Mouse (Mus musculus): Measurements from ENCODE around the gene Twist2. TPM values are rescaled to one million over a fixed set of nuclear protein-coding genes. Genes with fewer than 3 reads are reported as not detected.

Twist2 gene
- polyA plus RNA-seq, 1 experiment = 3.3 TPM

DNA sequence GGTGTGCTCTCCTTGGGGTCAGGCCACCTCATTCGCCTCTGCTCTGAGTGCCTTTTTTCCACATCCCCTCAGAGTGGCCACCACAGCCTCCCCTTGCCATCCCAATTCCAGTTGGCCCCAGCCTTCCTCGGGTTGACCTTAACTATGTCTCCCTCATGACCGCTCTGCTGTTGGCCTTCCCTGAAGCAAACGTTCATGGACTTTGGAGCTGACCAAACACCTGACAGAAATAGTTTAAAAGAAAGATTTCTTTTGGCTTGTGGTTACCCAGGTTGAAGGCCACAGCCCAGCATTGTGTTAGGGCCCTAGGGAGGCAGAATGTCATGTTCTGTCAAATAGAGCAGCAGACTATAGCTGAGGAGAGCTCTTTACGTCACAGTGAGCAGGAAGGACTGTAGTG lies 93.0 kb downstream of the Twist2 start:
- TF ChIP-seq CTCF (IDR thresholded peaks at IDR 0.05; ENCODE audit: extremely low read depth, insufficient read length, insufficient replicate concordance, low read depth, low read length) = no peak
- TF ChIP-seq POLR2A (IDR thresholded peaks at IDR 0.05; ENCODE audit: low read depth, low read length) = no peak

DNA sequence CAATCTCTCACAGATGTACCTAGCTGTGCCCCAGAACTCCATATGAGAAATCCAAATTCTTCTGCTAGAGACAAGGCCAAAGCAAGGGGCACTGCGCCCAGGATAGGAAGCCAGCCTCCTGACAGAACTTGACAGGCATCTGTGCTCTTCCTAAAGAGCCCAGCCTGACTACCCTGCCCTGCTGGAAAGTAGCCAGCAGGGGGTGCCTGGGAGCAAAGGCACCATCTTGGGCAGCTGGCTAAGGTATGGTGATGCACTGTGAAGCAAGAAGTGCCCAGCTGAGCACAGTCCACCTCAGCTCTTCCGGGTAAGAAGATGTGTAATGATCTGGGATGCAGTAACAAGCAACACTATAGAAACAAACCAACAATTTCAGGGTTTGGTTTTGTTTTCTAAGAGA lies 95.8 kb downstream of the Twist2 start:
- 84% methylated on average over 2 of the region's 2 CpGs for WGBS
- Histone ChIP-seq H3K4me1 (ENCODE audit: control insufficient read depth, insufficient read depth, insufficient read length, low read length) (peaks cover 10% of the 10 kb centered on the region; the same call in 1 of the 2 replicates), H3K4me3 (ENCODE audit: low read depth, low read length) (no peak overlapping the region), H3K27ac (ENCODE audit: insufficient read depth, low read depth, low read length) (no peak overlapping the region), H3K36me3 (ENCODE audit: control insufficient read depth, insufficient read depth, low read length) (no peaks in the 10 kb centered on the region), H3K27me3 (ENCODE audit: control insufficient read depth, insufficient read depth, low read length) (no peaks in the 10 kb centered on the region)
- TF ChIP-seq POLR2A (IDR thresholded peaks at IDR 0.05; ENCODE audit: low read depth, low read length) (no peak), CTCF (IDR thresholded peaks at IDR 0.05; ENCODE audit: extremely low read depth, insufficient read length, insufficient replicate concordance, low read depth, low read length) (no peak)

More for the DNA sequence above, 93.0 kb downstream of the Twist2 start:
- Histone ChIP-seq H3K27ac (ENCODE audit: insufficient read depth, low read depth, low read length) (no peak overlapping the region), H3K4me1 (ENCODE audit: control insufficient read depth, insufficient read depth, insufficient read length, low read length) (peaks cover 10% of the 10 kb centered on the region; the same call in 1 of the 2 replicates), H3K36me3 (ENCODE audit: control insufficient read depth, insufficient read depth, low read length) (no peaks in the 10 kb centered on the region), H3K4me3 (ENCODE audit: low read depth, low read length) (no peak overlapping the region), H3K27me3 (ENCODE audit: control insufficient read depth, insufficient read depth, low read length) (no peaks in the 10 kb centered on the region)
- WGBS = 81% methylated on average over 5 of the region's 5 CpGs
